Mouse (Mus musculus): Measurements from ENCODE around the gene Gnaq. TPM values are rescaled to one million over a fixed set of nuclear protein-coding genes. Genes with fewer than 3 reads are reported as not detected.
"Not testable (repeated sequence)": the region's sequence is repeated elsewhere in the genome, so short reads cannot be mapped to it uniquely, and the experiment has no call there.

Gene Gnaq
- polyA plus RNA-seq, 1 experiment from 2014 or later, result 32.9 TPM

GRCm38 (mm10) chr19:16160759-16161158, 28.1 kb downstream of the Gnaq start:
- H3K36me3 ChIP-seq (ENCODE audit: control insufficient read depth, insufficient read depth, low read length), result no peaks in the 10 kb centered on the region
- peak; percentile 64 for ATAC-seq (ENCODE audit: low read depth)
- WGBS, result 61% methylated on average over 2 of the region's 2 CpGs
- no peaks in the 10 kb centered on the region for H3K9me3 ChIP-seq (ENCODE audit: control insufficient read depth, low read length)
- no peak overlapping the region for H3K9ac ChIP-seq (ENCODE audit: low read length)
- no peak overlapping the region for H3K4me2 ChIP-seq (ENCODE audit: low read depth, low read length)
- peak overlapping the region; percentile 37 for H3K27ac ChIP-seq (ENCODE audit: low read length)
- H3K4me3 ChIP-seq (ENCODE audit: low read length), result no peak overlapping the region
- peaks cover 8% of the 10 kb centered on the region for H3K4me1 ChIP-seq (replicated peaks; ENCODE audit: control insufficient read depth, insufficient read depth, low read length)
- no peaks in the 10 kb centered on the region for H3K27me3 ChIP-seq (ENCODE audit: control insufficient read depth, insufficient read depth, low read depth, low read length)

- Histone ChIP-seq H3K27me3 (ENCODE audit: control insufficient read depth, insufficient read depth, low read depth, low read length) (no peaks in the 10 kb centered on the region), H3K4me2 (ENCODE audit: low read depth, low read length) (no peak overlapping the region), H3K27ac (ENCODE audit: low read length) (no peak overlapping the region), H3K9ac (ENCODE audit: low read length) (no peak overlapping the region), H3K4me3 (ENCODE audit: low read length) (no peak overlapping the region), H3K4me1 (replicated peaks; ENCODE audit: control insufficient read depth, insufficient read depth, low read length) (peaks cover 11% of the 10 kb centered on the region), H3K9me3 (ENCODE audit: control insufficient read depth, low read length) (no peaks in the 10 kb centered on the region), H3K36me3 (ENCODE audit: control insufficient read depth, insufficient read depth, low read length) (no peaks in the 10 kb centered on the region)
- ATAC-seq (ENCODE audit: low read depth), result peak; percentile 15; the same call in 1 of the 2 replicates
- 49% methylated on average over 2 of the region's 2 CpGs for WGBS
Observed at GRCm38 (mm10) chr19:16161222-16161621, 28.6 kb downstream of the Gnaq start.

- 92% methylated on average over 13 of the region's 13 CpGs for WGBS
- not testable (repeated sequence) for H3K4me3 ChIP-seq (ENCODE audit: low read length); H3K36me3 ChIP-seq (ENCODE audit: control insufficient read depth, insufficient read depth, low read length); H3K4me2 ChIP-seq (ENCODE audit: low read depth, low read length); ATAC-seq (ENCODE audit: low read depth); H3K9me3 ChIP-seq (ENCODE audit: control insufficient read depth, low read length); H3K27ac ChIP-seq (ENCODE audit: low read length); H3K9ac ChIP-seq (ENCODE audit: low read length); H3K27me3 ChIP-seq (ENCODE audit: control insufficient read depth, insufficient read depth, low read depth, low read length)
- H3K4me1 ChIP-seq (replicated peaks; ENCODE audit: control insufficient read depth, insufficient read depth, low read length), result peaks cover 35% of the 10 kb centered on the region
Observed at GRCm38 (mm10) chr19:16164396-16164795, 31.8 kb downstream of the Gnaq start.

GRCm38 (mm10) chr19:16167185-16167584, 34.6 kb downstream of the Gnaq start:
- no peak for ATAC-seq (ENCODE audit: low read depth)
- H3K27ac ChIP-seq (ENCODE audit: low read length), result peak overlapping the region; percentile 18; the same call in 1 of the 2 replicates
- H3K9ac ChIP-seq (ENCODE audit: low read length), result no peak overlapping the region
- H3K9me3 ChIP-seq (ENCODE audit: control insufficient read depth, low read length), result no peaks in the 10 kb centered on the region
- no peaks in the 10 kb centered on the region for H3K36me3 ChIP-seq (ENCODE audit: control insufficient read depth, insufficient read depth, low read length)
- peaks cover 40% of the 10 kb centered on the region for H3K4me1 ChIP-seq (replicated peaks; ENCODE audit: control insufficient read depth, insufficient read depth, low read length)
- no peaks in the 10 kb centered on the region for H3K27me3 ChIP-seq (ENCODE audit: control insufficient read depth, insufficient read depth, low read depth, low read length)
- no peak overlapping the region for H3K4me2 ChIP-seq (ENCODE audit: low read depth, low read length)
- H3K4me3 ChIP-seq (ENCODE audit: low read length), result no peak overlapping the region
- WGBS, result 57% methylated on average over 4 of the region's 4 CpGs

GRCm38 (mm10) chr19:16168192-16168591, 35.6 kb downstream of the Gnaq start:
- 32% methylated on average over 4 of the region's 4 CpGs for WGBS
- peak overlapping the region; percentile 14; the same call in 1 of the 2 replicates for H3K4me2 ChIP-seq (ENCODE audit: low read depth, low read length)
- H3K4me1 ChIP-seq (replicated peaks; ENCODE audit: control insufficient read depth, insufficient read depth, low read length), result peaks cover 44% of the 10 kb centered on the region
- H3K27ac ChIP-seq (ENCODE audit: low read length), result peak overlapping the region; percentile 94
- H3K9me3 ChIP-seq (ENCODE audit: control insufficient read depth, low read length), result no peaks in the 10 kb centered on the region
- ATAC-seq (ENCODE audit: low read depth), result peak; percentile 78
- no peak overlapping the region for H3K4me3 ChIP-seq (ENCODE audit: low read length)
- H3K27me3 ChIP-seq (ENCODE audit: control insufficient read depth, insufficient read depth, low read depth, low read length), result no peaks in the 10 kb centered on the region
- H3K9ac ChIP-seq (ENCODE audit: low read length), result no peak overlapping the region
- no peaks in the 10 kb centered on the region for H3K36me3 ChIP-seq (ENCODE audit: control insufficient read depth, insufficient read depth, low read length)

- no peaks in the 10 kb centered on the region for H3K36me3 ChIP-seq (ENCODE audit: control insufficient read depth, insufficient read depth, low read length)
- H3K4me3 ChIP-seq (ENCODE audit: low read length), result no peak overlapping the region
- H3K27ac ChIP-seq (ENCODE audit: low read length), result peak overlapping the region; percentile 94
- H3K9ac ChIP-seq (ENCODE audit: low read length), result no peak overlapping the region
- H3K4me1 ChIP-seq (replicated peaks; ENCODE audit: control insufficient read depth, insufficient read depth, low read length), result peaks cover 47% of the 10 kb centered on the region
- H3K27me3 ChIP-seq (ENCODE audit: control insufficient read depth, insufficient read depth, low read depth, low read length), result no peaks in the 10 kb centered on the region
- peak overlapping the region; percentile 14; the same call in 1 of the 2 replicates for H3K4me2 ChIP-seq (ENCODE audit: low read depth, low read length)
- ATAC-seq (ENCODE audit: low read depth), result peak; percentile 69
- 41% methylated on average over 4 of the region's 4 CpGs for WGBS
- no peaks in the 10 kb centered on the region for H3K9me3 ChIP-seq (ENCODE audit: control insufficient read depth, low read length)
Observed at GRCm38 (mm10) chr19:16168653-16169198, 36.1 kb downstream of the Gnaq start.

- Histone ChIP-seq H3K27me3 (ENCODE audit: control insufficient read depth, insufficient read depth, low read depth, low read length) (no peaks in the 10 kb centered on the region), H3K4me1 (replicated peaks; ENCODE audit: control insufficient read depth, insufficient read depth, low read length) (peaks cover 53% of the 10 kb centered on the region), H3K4me2 (ENCODE audit: low read depth, low read length) (no peak overlapping the region), H3K36me3 (ENCODE audit: control insufficient read depth, insufficient read depth, low read length) (no peaks in the 10 kb centered on the region), H3K4me3 (ENCODE audit: low read length) (no peak overlapping the region), H3K27ac (ENCODE audit: low read length) (no peak overlapping the region), H3K9me3 (ENCODE audit: control insufficient read depth, low read length) (no peaks in the 10 kb centered on the region), H3K9ac (ENCODE audit: low read length) (no peak overlapping the region)
- ATAC-seq (ENCODE audit: low read depth), result 0 out of 2 replicates have a peak, but pooled peaks have one; percentile 50
- WGBS, result 18% methylated on average over 3 of the region's 3 CpGs
Observed at GRCm38 (mm10) chr19:16170724-16171123, 38.1 kb downstream of the Gnaq start.

- Histone ChIP-seq H3K4me3 (ENCODE audit: low read length) (no peak overlapping the region), H3K9me3 (ENCODE audit: control insufficient read depth, low read length) (no peaks in the 10 kb centered on the region), H3K4me2 (ENCODE audit: low read depth, low read length) (no peak overlapping the region), H3K27ac (ENCODE audit: low read length) (no peak overlapping the region), H3K9ac (ENCODE audit: low read length) (no peak overlapping the region), H3K36me3 (ENCODE audit: control insufficient read depth, insufficient read depth, low read length) (no peaks in the 10 kb centered on the region), H3K27me3 (ENCODE audit: control insufficient read depth, insufficient read depth, low read depth, low read length) (no peaks in the 10 kb centered on the region), H3K4me1 (replicated peaks; ENCODE audit: control insufficient read depth, insufficient read depth, low read length) (peaks cover 43% of the 10 kb centered on the region)
- ATAC-seq (ENCODE audit: low read depth), result no peak
- 49% methylated on average over 9 of the region's 9 CpGs for WGBS
Observed at GRCm38 (mm10) chr19:16173721-16174120, 41.1 kb downstream of the Gnaq start.

GRCm38 (mm10) chr19:16176426-16176825, 43.8 kb downstream of the Gnaq start:
- Histone ChIP-seq H3K27me3 (ENCODE audit: control insufficient read depth, insufficient read depth, low read depth, low read length) (no peaks in the 10 kb centered on the region), H3K36me3 (ENCODE audit: control insufficient read depth, insufficient read depth, low read length) (no peaks in the 10 kb centered on the region), H3K4me3 (ENCODE audit: low read length) (no peak overlapping the region), H3K4me1 (replicated peaks; ENCODE audit: control insufficient read depth, insufficient read depth, low read length) (peaks cover 33% of the 10 kb centered on the region), H3K27ac (ENCODE audit: low read length) (peak overlapping the region; percentile 65), H3K9me3 (ENCODE audit: control insufficient read depth, low read length) (no peaks in the 10 kb centered on the region), H3K4me2 (ENCODE audit: low read depth, low read length) (peak overlapping the region; percentile 21; the same call in 1 of the 2 replicates), H3K9ac (ENCODE audit: low read length) (no peak overlapping the region)
- peak; percentile 62 for ATAC-seq (ENCODE audit: low read depth)
- 29% methylated on average over 5 of the region's 5 CpGs for WGBS

Measured in lung, embryonic 16.5 days (tissue).